Mouse (Mus musculus): ENCODE results near the gene Atxn3.

The Atxn3 gene

DNA sequence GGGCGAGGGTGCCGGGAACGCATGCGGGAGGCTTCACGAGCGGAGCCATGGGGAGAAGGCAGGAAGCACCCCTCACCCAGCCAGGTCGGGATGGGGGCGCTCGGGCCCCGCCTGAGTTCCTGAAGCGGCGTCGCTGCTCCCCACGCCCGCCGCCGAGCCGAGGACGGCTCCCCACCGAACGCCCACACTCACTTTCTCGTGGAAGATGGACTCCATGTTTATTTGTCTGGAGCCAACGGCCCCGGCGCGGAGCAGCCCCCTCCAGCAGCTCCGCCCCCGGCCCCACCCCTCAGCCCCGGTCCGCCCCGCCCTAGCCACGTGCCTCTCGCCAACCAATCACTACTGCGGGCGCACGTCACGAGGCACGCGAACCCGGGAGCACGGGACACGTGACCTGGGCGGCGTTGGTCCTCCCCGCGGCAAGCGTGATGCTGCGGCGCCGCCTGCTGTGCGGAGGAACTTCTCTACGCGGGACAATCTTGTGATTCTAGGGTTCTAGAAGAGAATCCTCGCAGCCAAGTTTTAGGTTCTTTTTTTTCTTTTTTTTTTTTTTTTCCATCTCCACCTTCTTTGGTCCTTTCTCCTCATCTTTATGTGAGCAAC lies at the start of gene Atxn3:
TSS of gene Atxn3 (minus strand) at position 305 of the 603 bp plus-strand sequence.
- Histone ChIP-seq H3K27me3 (ENCODE audit: control insufficient read depth, insufficient read depth, low read length, poor library complexity, severe bottlenecking) (no peaks in the 10 kb centered on the region), H3K36me3 (ENCODE audit: control insufficient read depth, insufficient read depth, low read length, poor library complexity, severe bottlenecking) (no peaks in the 10 kb centered on the region)
- peak; percentile 98 for DNase-seq (ENCODE audit: low read depth, low spot score)

DNA sequence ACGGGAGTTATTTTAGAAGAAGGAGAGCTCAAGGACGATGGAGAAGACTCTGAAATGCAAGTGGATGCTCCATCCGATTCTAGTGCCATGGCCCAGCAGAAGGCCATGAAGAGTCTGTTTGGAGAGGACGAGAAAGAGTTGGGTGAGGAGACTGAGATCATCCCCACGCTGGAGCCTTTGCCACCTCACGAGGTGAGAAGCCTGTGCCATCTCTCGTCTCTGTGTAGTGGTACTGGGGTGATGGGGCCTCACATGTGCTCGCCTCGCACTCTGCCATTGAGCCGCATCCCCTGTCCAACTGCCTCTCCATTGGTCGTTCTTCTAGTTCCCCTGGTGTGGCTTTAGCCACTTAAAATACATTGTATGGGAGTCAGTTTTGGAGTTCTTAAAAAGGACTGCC lies 42.7 kb upstream of the Atxn3 start:
- H3K27me3 ChIP-seq (ENCODE audit: control insufficient read depth, insufficient read depth, low read length, poor library complexity, severe bottlenecking): no peaks in the 10 kb centered on the region
- H3K36me3 ChIP-seq (ENCODE audit: control insufficient read depth, insufficient read depth, low read length, poor library complexity, severe bottlenecking): peaks cover 34% of the 10 kb centered on the region
- no peak for DNase-seq (ENCODE audit: low read depth, low spot score)

DNA sequence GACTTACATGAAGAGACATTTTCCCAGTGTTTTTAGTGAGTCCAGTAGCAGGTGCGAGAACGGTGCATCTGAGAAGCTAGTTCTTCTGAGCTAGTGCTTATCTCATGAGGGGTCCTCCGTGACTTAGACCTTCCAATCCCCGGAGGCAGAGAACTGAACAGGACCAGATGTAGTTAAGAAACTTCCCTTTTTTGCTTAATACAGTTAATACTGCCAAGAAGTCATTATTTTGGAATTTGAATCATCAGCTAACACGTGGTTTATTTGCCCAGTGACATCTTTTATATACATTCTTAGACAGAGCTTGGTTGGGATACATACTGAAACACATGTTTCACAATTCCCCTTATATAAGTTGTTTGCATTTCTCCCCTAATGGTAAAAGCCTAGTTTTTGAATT lies 40.9 kb upstream of the Atxn3 start:
- DNase-seq (ENCODE audit: low read depth, low spot score): no peak
- Histone ChIP-seq H3K36me3 (ENCODE audit: control insufficient read depth, insufficient read depth, low read length, poor library complexity, severe bottlenecking) (peaks cover 27% of the 10 kb centered on the region), H3K27me3 (ENCODE audit: control insufficient read depth, insufficient read depth, low read length, poor library complexity, severe bottlenecking) (no peaks in the 10 kb centered on the region)

DNA sequence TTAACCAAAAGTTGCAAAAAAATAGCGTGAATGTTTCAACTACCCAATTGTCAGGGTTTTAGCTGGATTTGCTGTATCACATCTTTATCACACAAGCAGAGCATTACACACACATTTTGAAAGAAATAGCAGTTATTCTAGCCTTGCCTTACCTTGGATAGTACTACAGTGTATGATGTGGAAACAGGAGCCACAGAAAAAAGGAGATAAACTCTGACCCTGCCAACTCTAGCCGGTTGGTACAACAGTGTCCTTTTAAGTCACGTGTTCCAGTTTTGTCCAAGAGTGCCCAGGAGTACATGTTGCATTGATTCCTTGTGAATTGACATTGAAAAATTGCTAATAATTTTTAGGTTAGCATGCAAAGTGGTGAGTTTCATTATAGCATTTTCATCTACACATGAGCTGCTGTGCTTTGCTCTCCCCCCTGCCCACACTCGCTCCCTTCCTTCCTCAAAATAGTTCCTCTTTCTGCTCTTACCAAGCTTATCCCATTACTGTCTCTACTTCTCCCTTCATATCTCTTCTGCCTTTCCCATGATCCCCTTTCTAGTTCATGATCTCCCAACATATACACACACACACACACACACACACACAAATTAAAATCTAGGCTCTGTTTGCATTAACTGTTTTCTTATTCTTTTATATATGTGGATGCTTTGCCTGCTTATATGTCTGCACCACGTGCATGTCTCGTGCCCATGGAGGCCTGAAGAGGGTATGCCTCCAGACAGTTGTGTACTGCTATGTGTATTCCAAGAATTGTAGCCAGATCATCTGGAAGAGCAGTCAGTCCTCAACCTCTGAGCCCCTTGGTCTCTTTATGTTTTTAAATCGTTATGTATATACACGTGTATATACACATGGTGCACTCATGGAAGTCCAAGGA lies 36.8 kb upstream of the Atxn3 start:
- DNase-seq (ENCODE audit: low read depth, low spot score): peak; percentile 61
- Histone ChIP-seq H3K27me3 (ENCODE audit: control insufficient read depth, insufficient read depth, low read length, poor library complexity, severe bottlenecking) (no peaks in the 10 kb centered on the region), H3K36me3 (ENCODE audit: control insufficient read depth, insufficient read depth, low read length, poor library complexity, severe bottlenecking) (peaks cover 31% of the 10 kb centered on the region)

DNA sequence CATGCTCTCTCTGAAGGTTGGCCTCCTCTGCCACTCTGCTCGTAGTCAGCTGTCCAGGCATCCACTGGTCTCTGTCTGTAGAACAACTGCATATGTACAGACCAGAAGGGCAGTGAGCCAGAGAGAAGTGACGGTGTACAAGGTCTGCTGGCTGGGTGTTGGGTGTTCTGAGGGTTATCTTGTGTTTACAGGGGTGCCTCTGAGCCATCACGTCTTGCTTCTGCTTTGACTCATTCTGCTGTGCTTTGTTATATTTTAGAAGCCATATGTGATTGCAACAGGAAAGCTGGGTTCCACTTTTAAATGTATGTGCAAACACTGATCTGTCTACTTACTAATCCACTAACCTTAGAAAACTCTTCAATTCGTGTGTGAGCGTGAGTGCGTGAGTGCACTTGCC lies 29.6 kb upstream of the Atxn3 start:
- H3K36me3 ChIP-seq (ENCODE audit: control insufficient read depth, insufficient read depth, low read length, poor library complexity, severe bottlenecking): peaks cover 38% of the 10 kb centered on the region
- no peaks in the 10 kb centered on the region for H3K27me3 ChIP-seq (ENCODE audit: control insufficient read depth, insufficient read depth, low read length, poor library complexity, severe bottlenecking)
- DNase-seq (ENCODE audit: low read depth, low spot score): no peak

DNA sequence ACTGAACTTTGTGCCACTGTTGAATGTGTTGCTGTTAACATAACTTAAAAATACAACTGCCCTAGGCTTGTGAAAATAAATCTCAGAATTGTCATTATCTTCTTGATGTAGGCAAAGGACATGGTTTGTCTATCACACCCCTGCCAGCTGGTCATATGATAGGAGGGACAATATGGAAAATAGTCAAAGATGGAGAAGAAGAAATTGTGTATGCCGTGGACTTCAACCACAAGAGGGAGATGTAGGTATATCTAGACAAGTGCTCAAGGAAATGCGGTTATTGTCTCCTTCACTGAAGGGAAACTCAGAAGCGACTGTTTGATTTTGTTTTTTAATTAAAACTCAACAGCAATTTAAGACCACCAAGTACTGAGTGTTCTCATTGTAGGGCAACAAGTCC lies 27.1 kb upstream of the Atxn3 start:
- peaks cover 32% of the 10 kb centered on the region for H3K36me3 ChIP-seq (ENCODE audit: control insufficient read depth, insufficient read depth, low read length, poor library complexity, severe bottlenecking)
- H3K27me3 ChIP-seq (ENCODE audit: control insufficient read depth, insufficient read depth, low read length, poor library complexity, severe bottlenecking): no peaks in the 10 kb centered on the region
- peak; percentile 60 for DNase-seq (ENCODE audit: low read depth, low spot score)

DNA sequence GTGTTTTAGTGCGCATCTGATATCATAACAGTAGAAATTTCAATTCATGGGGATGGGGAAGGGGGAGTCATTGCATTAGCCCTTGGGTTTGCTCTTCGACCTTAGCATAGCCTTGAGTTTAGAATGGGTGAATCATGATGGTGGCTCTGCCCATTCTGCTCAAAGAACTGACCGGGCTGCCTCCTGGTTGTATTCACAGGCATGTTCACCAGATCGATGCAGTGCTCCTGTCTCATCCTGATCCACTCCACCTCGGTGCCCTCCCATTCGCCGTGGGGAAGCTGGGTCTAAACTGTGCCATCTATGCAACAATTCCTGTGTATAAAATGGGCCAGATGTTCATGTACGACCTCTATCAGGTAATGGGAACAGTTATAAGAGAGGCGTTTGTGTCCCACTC lies 24.9 kb upstream of the Atxn3 start:
- H3K36me3 ChIP-seq (ENCODE audit: control insufficient read depth, insufficient read depth, low read length, poor library complexity, severe bottlenecking): peaks cover 22% of the 10 kb centered on the region
- DNase-seq (ENCODE audit: low read depth, low spot score): no peak
- no peaks in the 10 kb centered on the region for H3K27me3 ChIP-seq (ENCODE audit: control insufficient read depth, insufficient read depth, low read length, poor library complexity, severe bottlenecking)

DNA sequence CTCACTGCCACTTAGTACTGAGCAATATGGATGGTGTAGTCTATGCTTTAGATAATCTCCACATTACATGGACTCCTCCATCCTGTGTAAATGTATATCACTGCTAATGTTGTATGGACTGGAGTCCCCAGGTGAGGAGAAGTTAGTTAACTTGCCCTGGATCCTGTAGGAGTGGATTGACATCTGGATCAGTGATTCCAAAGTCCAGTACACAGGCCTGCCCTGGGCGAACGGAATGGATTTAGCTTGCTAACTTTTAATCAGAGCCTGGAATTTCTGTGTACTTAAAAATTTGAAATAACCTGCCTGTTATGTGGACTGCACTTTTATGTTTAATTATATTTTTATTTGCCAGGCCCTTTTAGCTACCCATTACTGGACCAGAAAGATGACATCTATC lies 23.5 kb upstream of the Atxn3 start:
- DNase-seq (ENCODE audit: low read depth, low spot score): no peak
- peaks cover 13% of the 10 kb centered on the region for H3K36me3 ChIP-seq (ENCODE audit: control insufficient read depth, insufficient read depth, low read length, poor library complexity, severe bottlenecking)
- H3K27me3 ChIP-seq (ENCODE audit: control insufficient read depth, insufficient read depth, low read length, poor library complexity, severe bottlenecking): no peaks in the 10 kb centered on the region

DNA sequence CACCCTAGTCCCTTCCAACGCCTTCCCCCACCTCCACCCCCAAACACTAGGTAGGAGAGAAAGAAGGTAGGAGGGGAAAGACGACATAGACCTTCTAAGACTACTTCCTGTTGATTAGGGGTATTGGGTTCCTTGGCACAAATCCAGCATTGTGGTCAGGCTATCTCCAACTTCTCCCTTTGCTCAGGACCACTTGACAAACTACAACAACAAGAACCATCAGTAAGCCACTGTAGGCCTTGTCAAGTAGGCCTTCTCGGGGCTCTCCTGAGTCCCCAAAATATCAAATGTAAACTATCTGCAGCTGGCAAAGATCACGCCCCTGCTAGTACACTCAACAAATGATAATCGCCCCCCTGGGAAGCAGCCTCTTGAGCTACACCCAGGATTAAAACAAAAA lies 22.2 kb upstream of the Atxn3 start:
- Histone ChIP-seq H3K27me3 (ENCODE audit: control insufficient read depth, insufficient read depth, low read length, poor library complexity, severe bottlenecking) (no peaks in the 10 kb centered on the region), H3K36me3 (ENCODE audit: control insufficient read depth, insufficient read depth, low read length, poor library complexity, severe bottlenecking) (peaks cover 10% of the 10 kb centered on the region)
- peak; percentile 71 for DNase-seq (ENCODE audit: low read depth, low spot score)

DNA sequence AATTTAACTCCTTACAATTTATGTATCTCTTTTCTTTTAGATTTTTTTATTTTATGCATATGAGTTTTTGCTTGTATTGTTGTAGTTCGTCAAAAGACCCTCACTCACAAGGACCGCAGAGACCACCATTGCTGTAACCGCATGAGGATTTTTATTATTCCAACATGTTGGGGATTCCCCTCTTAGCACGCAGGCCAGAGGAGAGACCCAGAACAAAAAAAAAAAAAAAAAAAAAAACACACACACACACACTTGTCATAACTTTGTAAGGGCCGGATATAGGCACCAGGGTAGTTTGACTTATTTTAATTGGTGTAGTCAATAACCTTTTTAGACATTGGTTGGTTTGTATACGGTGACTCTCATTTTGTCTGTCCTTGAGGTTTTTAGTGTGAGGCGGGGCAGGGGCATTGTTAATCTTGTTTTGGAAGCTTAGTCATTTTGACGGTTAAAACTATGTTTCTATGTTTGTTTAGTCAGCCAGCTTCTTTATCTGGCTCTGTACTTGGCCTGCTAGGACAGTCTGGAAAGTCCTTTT lies 21.2 kb upstream of the Atxn3 start:
- Histone ChIP-seq H3K36me3 (ENCODE audit: control insufficient read depth, insufficient read depth, low read length, poor library complexity, severe bottlenecking) (peaks cover 7% of the 10 kb centered on the region), H3K27me3 (ENCODE audit: control insufficient read depth, insufficient read depth, low read length, poor library complexity, severe bottlenecking) (no peaks in the 10 kb centered on the region)
- DNase-seq (ENCODE audit: low read depth, low spot score): peak; percentile 53

DNA sequence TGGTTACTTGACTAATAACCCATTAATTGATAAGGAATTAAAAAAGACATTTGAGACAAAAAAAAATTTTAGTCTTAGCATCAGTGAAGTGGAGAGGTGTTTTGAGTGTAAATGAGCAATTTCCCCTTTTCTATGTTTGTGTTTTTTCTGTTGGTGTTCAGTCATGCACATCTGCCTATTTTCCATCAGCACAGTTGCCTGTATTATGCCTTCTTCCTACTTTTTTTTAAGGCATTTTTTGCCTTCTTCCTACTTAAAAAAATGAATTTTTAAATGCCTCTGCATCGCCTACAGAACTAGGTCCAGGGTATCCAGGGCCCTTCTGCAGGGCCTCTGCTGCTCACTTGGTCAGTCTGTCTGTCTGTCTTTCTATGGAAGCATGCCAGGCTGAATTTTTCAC lies 20.5 kb upstream of the Atxn3 start:
- Histone ChIP-seq H3K27me3 (ENCODE audit: control insufficient read depth, insufficient read depth, low read length, poor library complexity, severe bottlenecking) (no peaks in the 10 kb centered on the region), H3K36me3 (ENCODE audit: control insufficient read depth, insufficient read depth, low read length, poor library complexity, severe bottlenecking) (peaks cover 2% of the 10 kb centered on the region)
- peak; percentile 55 for DNase-seq (ENCODE audit: low read depth, low spot score)

DNA sequence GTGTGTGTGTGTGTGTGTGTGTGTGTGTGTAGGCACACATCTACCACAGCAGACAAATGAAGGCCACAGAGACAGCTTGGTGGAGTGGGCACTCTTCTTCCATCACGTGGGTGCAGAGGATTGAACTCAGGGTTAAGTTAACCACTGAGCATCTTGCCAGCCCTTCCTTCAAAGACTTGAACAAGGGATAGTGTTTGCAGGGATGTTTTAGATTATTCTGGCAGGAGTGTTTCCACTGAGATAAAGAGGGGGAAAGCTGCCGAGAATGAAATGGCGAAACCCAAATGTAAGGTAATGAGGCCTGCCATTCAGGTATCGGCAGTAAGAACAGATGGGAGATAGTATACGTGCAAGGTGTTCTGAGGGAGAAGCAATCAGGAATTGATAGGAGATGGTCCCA lies 20.1 kb upstream of the Atxn3 start:
- Histone ChIP-seq H3K27me3 (ENCODE audit: control insufficient read depth, insufficient read depth, low read length, poor library complexity, severe bottlenecking) (no peaks in the 10 kb centered on the region), H3K36me3 (ENCODE audit: control insufficient read depth, insufficient read depth, low read length, poor library complexity, severe bottlenecking) (peaks cover 2% of the 10 kb centered on the region; the same call in 1 of the 2 replicates)
- peak; percentile 14 for DNase-seq (ENCODE audit: low read depth, low spot score)

DNA sequence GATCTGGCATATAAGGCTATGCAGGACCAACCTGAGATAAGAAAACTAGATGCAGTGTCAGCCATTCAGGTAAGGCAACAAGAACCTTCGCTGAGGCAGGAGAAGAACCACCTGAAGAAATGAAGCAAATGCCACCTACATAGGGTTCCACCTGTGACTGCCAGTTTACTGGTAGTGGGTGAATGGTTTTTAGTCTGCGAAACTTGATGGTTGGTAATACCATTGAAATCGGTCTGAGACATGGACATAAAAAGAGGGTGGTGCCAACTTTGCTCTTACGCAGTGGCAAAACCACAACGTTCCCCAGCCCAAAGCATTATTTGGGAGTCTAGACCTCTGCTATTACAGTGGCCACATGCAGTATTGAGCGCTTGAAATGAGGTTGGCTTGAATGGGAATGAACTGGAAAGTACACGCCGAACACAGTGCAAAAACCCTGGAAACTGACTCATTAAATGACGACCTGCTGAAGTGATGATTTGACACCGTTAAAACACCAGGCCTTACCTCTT lies 19.4 kb upstream of the Atxn3 start:
- DNase-seq (ENCODE audit: low read depth, low spot score): no peak
- peaks cover 2% of the 10 kb centered on the region; the same call in 1 of the 2 replicates for H3K36me3 ChIP-seq (ENCODE audit: control insufficient read depth, insufficient read depth, low read length, poor library complexity, severe bottlenecking)
- H3K27me3 ChIP-seq (ENCODE audit: control insufficient read depth, insufficient read depth, low read length, poor library complexity, severe bottlenecking): no peaks in the 10 kb centered on the region

DNA sequence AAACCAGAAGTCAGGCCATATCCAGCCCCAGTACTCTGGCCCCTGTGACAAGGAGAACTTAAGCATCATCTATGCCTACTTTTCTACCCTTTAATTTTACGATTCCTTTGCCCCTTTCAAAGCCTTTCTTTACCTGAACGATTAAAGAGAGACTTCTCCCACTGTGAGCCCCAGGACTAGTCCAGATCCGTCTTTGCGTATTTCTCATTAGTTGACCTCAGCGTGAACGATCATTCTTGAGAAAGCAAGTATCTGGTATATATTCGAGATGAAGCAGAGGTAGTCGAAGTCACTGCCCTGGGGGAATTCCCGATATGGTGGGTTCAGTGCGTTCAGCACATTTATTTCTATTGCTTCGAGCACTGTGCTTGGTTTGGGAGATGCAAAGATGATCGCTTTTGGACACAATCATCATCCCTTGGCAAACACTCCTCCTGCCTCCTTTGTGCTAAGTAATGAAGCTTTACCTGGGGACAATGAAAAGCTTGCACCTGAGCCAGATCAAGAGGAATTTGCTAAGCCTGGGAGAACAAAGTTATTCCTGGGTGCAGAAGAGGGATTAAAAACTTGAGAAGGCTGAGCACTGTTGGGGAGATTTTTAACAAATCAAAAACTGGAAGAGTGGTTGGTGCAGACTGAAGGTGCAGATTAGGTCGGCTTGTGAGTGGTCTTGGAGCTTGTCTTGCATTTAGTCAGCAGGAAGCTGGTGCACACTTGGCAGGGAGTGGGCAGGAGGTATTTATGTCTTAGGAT lies 18.8 kb upstream of the Atxn3 start:
- no peaks in the 10 kb centered on the region; the same call in 1 of the 2 replicates for H3K36me3 ChIP-seq (ENCODE audit: control insufficient read depth, insufficient read depth, low read length, poor library complexity, severe bottlenecking)
- H3K27me3 ChIP-seq (ENCODE audit: control insufficient read depth, insufficient read depth, low read length, poor library complexity, severe bottlenecking): no peaks in the 10 kb centered on the region
- DNase-seq (ENCODE audit: low read depth, low spot score): peak; percentile 28
